Mouse (Mus musculus) monocyte, adult 59 days (primary cell): ENCODE measurements around the gene Ddx52. TPM values are rescaled to one million over a fixed set of nuclear protein-coding genes. Genes with fewer than 3 reads are reported as not detected.

Experiments used
- total RNA-seq, 2 experiments: library from RNA; stranded (reverse); gene quantifications; one replicate each; pipeline ENCODE4 v1.2.4; 2023

The Ddx52 gene
- 10 to 100 TPM; 25.6 to 28.6 TPM for total RNA-seq

DNA sequence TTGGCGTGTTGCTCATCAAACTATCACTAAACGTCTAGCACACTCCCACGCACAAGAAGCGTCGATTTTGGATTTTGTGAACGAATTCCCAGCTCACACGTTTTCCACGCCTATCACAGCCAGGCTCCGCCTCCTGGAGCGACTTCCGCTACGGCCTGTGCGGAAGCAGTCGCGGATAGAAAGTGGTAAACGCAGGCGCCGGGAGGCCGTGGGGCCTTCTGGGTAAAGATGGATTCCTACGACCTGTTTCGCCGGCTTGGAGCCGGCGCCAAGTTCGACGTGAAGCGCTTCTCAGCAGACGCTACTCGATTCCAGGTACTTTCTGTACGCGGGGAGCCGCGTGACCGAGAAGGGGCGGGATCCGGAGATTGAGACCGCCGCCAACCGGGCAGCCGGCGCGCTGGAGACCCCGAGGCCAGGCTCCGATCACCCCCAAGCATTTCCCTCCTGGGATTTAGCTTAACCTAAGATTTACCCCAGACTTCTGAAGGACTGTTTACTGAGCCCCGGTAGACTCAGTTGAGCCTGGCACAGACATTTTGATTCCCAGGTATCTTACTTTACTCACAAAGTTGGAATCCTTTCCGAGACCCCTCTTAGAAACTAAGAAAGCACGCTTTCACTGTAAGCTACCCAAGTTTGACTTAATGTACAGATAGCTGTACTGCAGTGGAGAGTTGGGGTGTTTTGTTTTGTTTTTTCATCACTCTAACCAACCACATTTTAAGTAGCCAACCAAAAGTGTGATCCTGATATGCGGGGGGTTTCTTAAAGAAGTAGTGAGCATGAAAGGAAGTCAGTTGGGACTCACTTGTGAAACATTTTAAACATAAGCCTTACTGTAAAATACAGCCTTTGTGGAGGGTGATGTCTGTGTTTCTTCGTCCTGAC lies at the start of gene Ddx52:
Gene Ddx52, plus strand, starts transcription at position 113 of the 891 bp plus-strand sequence.

DNA sequence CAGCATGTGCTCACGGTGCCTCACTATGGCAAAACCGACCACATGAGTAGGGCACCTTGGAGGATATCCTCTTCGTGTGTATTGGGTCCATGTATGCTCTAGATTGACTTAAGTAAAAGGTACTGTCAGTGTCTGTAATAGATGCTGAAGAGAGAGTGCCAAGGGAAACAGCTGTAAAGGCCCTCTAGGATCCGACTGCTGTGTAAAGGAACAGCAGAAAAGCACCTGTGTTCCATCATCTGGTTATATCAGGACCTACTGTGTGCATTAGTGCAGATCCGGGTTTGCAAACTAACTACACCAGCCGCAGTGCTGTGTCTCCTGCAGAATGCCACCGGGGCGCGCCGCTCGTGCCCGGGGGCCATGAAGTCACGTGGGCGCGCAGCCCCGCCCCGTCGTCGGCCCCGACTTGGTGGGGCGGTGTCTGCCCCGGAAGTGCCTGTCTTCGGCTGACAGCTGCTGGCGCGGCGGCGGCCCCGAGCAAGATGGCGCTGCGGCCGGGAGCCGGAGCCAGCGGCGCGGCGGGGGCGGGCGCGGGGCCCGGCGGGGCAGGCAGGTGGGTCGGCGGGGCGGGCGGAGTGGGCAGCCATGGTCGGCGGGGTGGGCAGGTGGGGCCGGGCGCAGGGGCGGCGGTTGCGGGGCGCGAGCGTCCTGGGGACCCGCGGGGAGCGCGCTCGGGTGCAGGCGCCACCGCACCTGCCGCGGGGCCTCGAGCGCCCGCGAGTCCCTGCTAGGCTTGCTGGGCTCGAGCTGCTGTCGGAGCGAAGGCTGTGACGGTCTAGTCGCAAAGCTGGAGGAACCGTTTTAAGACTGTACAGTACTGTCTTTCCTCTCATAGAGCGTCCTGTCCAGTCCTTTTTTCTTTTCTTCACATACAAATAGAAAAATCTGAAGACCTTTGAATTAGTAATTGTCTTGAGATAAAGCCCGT lies 22.4 kb downstream of the Ddx52 start, which contains the start of gene Synrg:
Gene Synrg, plus strand, starts transcription at position 438 of the 931 bp plus-strand sequence.

Other genes starting within 250 kb of the Ddx52 start
- 100 to 1,000 TPM in 1 of 2 experiments, 10 to 100 TPM in 1; 80.2 to 115 TPM for gene Wfdc17, start 238.1 kb upstream of the Ddx52 start, total RNA-seq
- gene Wfdc18, start 233.0 kb upstream of the Ddx52 start, total RNA-seq, result 1 to 10 TPM; 1.5 to 3.1 TPM
- gene Wfdc21, start 195.1 kb upstream of the Ddx52 start, total RNA-seq, result not detected
- gene Heatr6, start 188.4 kb upstream of the Ddx52 start, total RNA-seq, result 10 to 100 TPM; 20.8 to 23.0 TPM
- not detected for gene Hnf1b, start 92.0 kb upstream of the Ddx52 start, total RNA-seq
- gene Synrg, start 22.4 kb downstream of the Ddx52 start, total RNA-seq, result 10 to 100 TPM; 56.0 to 61.6 TPM
- under 1 TPM in 1 of 2 experiments, not detected in 1; 0.49 TPM for gene Dusp14, start 127.2 kb downstream of the Ddx52 start, total RNA-seq
- gene Tada2a, start 187.5 kb downstream of the Ddx52 start, total RNA-seq, result 1 to 10 TPM; 4.6 to 6.2 TPM
- gene Acaca, start 187.6 kb downstream of the Ddx52 start, total RNA-seq, result 10 to 100 TPM; 34.1 to 37.9 TPM
- not detected for gene Gm11437, start 225.4 kb downstream of the Ddx52 start, total RNA-seq